Mouse (Mus musculus) spleen, postnatal 14 days (tissue): ENCODE data around the gene Pla2g4d.
"Not testable (repeated sequence)": the region's sequence is repeated elsewhere in the genome, so short reads cannot be mapped to it uniquely, and the experiment has no call there.

Source experiments
- DNase-seq, 2 experiments: peaks; one replicate each; pipeline ENCODE4 v3.0.0; 2021 to 2022; ENCODE audit warnings: low spot score in 2 of 2

The Pla2g4d gene

GRCm38 (mm10) chr2:120261346-120261745, 27.7 kb downstream of the Pla2g4d start:
- DNase-seq: no peak

- no peak for DNase-seq
Measured at GRCm38 (mm10) chr2:120256259-120256658, 32.7 kb downstream of the Pla2g4d start.

GRCm38 (mm10) chr2:120252644-120253043, 36.4 kb downstream of the Pla2g4d start:
- DNase-seq: no peak

- DNase-seq: no peak
Measured at GRCm38 (mm10) chr2:120245421-120246016, 43.5 kb downstream of the Pla2g4d start.

- no peak for DNase-seq
Measured at GRCm38 (mm10) chr2:120244679-120245420, 44.1 kb downstream of the Pla2g4d start, which contains the start of gene Pla2g4e. Gene Pla2g4e, minus strand, starts transcription at chr2:120245335.

GRCm38 (mm10) chr2:120243995-120244394, 45.0 kb downstream of the Pla2g4d start:
- no peak for DNase-seq

- no peak for DNase-seq
Measured at GRCm38 (mm10) chr2:120242791-120243467, 46.1 kb downstream of the Pla2g4d start.

GRCm38 (mm10) chr2:120238733-120239132, 50.3 kb downstream of the Pla2g4d start:
- not testable (repeated sequence) for DNase-seq

- DNase-seq: no peak
Measured at GRCm38 (mm10) chr2:120237784-120238183, 51.2 kb downstream of the Pla2g4d start.

- no peak for DNase-seq
Measured at GRCm38 (mm10) chr2:120235947-120236640, 52.9 kb downstream of the Pla2g4d start.

- DNase-seq: no peak
Measured at GRCm38 (mm10) chr2:120235381-120235780, 53.6 kb downstream of the Pla2g4d start.

GRCm38 (mm10) chr2:120231642-120232041, 57.4 kb downstream of the Pla2g4d start:
- no peak for DNase-seq
